Mouse (Mus musculus): ENCODE results near the gene Spop. TPM values are rescaled to one million over a fixed set of nuclear protein-coding genes. Genes with fewer than 3 reads are reported as not detected.

Spop gene
- 193 and 211 TPM in 2 replicates for polyA plus RNA-seq (2016; fragmentation: Nextera tagmentation; extraction: Ambion mirVana)

DNA sequence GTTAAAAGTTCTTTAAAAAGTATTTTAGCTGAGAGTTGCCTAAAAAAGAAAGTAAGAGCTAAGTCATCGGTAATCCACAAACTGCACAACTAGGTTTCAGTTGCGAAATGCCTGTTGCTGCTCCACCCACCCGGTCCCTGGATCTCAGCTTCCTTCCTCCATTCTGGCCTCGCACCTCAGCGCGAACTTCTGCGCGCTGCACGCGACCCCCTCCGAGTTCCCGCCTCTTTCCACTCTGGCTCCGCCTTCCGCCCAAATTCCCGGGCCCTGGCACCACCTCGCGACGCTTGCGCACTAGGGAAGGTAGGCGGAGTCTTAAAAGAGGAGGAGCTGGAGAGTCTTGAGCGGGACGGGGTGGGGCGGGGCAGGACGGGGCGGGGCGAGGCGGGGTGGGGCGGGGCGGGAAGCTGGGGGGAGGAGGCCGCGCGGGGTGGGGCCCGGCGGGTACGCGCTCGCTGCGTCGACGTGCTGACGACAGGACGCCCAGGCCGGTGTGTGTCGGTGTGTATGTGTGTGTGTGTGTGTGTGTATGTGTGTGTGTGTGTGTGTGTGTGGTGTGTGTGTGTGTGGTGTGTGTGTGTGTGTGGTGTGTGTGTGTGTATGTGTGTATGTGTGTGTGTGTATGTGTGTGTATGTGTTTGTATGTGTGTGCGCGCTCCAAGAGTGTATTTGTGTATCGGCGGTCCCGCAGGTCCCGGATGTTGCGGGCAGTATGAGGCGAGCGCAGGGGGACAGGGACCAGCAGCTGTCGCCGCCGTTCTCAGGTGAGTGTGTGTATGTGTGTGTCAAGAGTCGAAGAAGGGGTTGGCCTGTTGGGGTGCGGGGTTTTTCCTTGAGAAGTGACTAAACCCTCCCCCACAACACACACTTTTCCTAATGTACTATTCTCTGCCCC lies at the start of gene Spop:
Gene Spop (plus strand): TSS at position 440 of the 895 bp plus-strand sequence.
- Histone ChIP-seq H3K4me3 (replicated peaks) (peak within 1 kb of the TSS; percentile 59), H3K36me3 (replicated peaks) (no peaks in the 10 kb centered on the region; the same call in 1 of the 2 replicates), H3K4me1 (peaks cover 18% of the 10 kb centered on the region), H3K9ac (peak within 1 kb of the TSS; percentile 62), H3K9me3 (no peaks in the 10 kb centered on the region), H3K27ac (peak within 1 kb of the TSS; percentile 94), H3K4me2 (peak within 1 kb of the TSS; percentile 69), H3K27me3 (peaks cover 16% of the 10 kb centered on the region)
- 2% methylated on average over 48 of the region's 58 CpGs for WGBS
- peak; percentile 79 for ATAC-seq (ENCODE audit: low FRiP score)

DNA sequence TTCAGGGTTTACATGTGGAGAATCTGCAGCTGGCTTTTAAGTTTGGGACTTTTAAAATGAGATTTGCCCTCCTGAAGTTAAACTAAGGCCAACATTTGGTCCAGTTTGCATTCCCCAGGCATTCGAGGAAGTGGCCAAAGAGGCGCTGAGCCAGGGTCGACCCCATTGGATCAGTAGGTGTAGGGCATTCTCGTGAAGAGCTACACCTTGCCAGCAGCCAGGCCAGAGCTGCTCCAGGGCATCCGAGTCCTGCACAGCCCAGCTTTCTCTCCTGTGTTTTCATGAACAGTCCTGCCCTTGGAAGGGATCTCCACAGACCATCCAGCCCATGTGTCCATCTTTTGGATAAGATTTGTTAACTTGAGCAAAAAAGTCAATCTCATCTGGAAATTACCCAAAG lies 49.5 kb upstream of the Spop start:
- ATAC-seq (ENCODE audit: low FRiP score) = no peak
- no peaks in the 10 kb centered on the region for H3K27me3 ChIP-seq
- WGBS = 92% methylated on average over 5 of the region's 5 CpGs

DNA sequence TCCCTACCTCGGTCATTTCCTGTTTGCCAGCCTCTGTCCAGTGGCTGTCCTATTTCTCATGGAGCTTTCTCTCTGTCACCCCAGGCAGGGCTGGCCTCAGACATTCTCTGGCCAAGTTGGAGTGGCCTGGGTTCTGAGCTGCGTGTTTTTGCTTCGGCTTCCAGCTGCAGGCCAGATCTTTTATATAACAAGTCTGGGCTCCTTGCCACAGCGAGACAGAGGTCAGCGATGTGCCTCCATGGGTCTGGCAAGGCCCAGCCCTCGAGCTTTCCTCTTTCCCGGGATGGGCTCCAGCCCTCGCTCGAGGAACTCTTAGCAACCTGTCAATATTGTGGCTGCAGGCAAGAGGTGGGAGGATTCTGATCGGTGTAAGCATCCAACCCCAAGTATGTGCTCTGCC lies 48.3 kb upstream of the Spop start:
- Histone ChIP-seq H3K27ac (0 out of 2 replicates have a peak overlapping the region, but pooled peaks have one; percentile 0), H3K4me2 (no peak overlapping the region), H3K9me3 (no peaks in the 10 kb centered on the region), H3K36me3 (replicated peaks) (no peaks in the 10 kb centered on the region), H3K4me1 (no peaks in the 10 kb centered on the region), H3K27me3 (no peaks in the 10 kb centered on the region), H3K4me3 (replicated peaks) (no peak overlapping the region), H3K9ac (no peak overlapping the region)
- WGBS = 93% methylated on average over 10 of the region's 10 CpGs
- ATAC-seq (ENCODE audit: low FRiP score) = no peak

More for the DNA sequence above, 49.5 kb upstream of the Spop start:
- Histone ChIP-seq H3K9ac (no peak overlapping the region), H3K27ac (no peak overlapping the region), H3K4me3 (replicated peaks) (no peak overlapping the region), H3K4me2 (no peak overlapping the region), H3K36me3 (replicated peaks) (no peaks in the 10 kb centered on the region), H3K9me3 (no peaks in the 10 kb centered on the region), H3K4me1 (no peaks in the 10 kb centered on the region)

GRCm38 (mm10) chr11:95366280-95366897 lies 47.5 kb upstream of the Spop start:
- no peak overlapping the region for H3K4me3 ChIP-seq (replicated peaks)
- H3K27ac ChIP-seq = no peak overlapping the region
- no peaks in the 10 kb centered on the region for H3K36me3 ChIP-seq (replicated peaks)
- no peak overlapping the region for H3K9ac ChIP-seq
- WGBS = 85% methylated on average over 6 of the region's 6 CpGs
- H3K27me3 ChIP-seq = no peaks in the 10 kb centered on the region
- ATAC-seq (ENCODE audit: low FRiP score) = no peak
- no peak overlapping the region for H3K4me2 ChIP-seq
- no peaks in the 10 kb centered on the region for H3K9me3 ChIP-seq
- no peaks in the 10 kb centered on the region for H3K4me1 ChIP-seq

- Histone ChIP-seq H3K9me3 (no peaks in the 10 kb centered on the region), H3K4me1 (no peaks in the 10 kb centered on the region), H3K4me3 (replicated peaks) (no peak overlapping the region), H3K9ac (no peak overlapping the region), H3K36me3 (replicated peaks) (no peaks in the 10 kb centered on the region), H3K27me3 (no peaks in the 10 kb centered on the region), H3K27ac (no peak overlapping the region), H3K4me2 (no peak overlapping the region)
- no peak for ATAC-seq (ENCODE audit: low FRiP score)
- WGBS = 87% methylated on average over 8 of the region's 8 CpGs
These were observed 46.7 kb upstream of the Spop start for GRCm38 (mm10) chr11:95367011-95367735.

GRCm38 (mm10) chr11:95368231-95368823 lies 45.6 kb upstream of the Spop start:
- no peak overlapping the region for H3K4me2 ChIP-seq
- WGBS = 92% methylated on average over 8 of the region's 8 CpGs

DNA sequence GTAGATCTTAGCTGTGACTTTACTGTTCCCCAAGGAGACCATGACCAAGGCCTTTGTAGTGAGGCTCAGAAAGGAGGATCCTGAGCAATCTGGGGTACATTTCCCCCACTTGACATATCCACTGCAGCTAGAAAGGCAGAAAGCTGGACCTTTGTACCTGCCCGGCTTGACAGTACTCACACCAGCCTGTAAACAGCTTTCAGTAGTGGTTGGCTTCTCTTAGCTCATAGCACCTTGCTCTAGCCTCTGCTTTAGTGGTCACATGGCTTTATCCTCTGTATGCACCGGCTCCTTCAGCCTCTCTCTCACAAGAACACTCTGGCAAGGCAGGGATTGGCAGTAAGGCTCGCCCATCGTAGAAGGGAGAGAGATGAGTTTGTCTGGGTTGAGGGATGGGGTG lies 45.0 kb upstream of the Spop start:
- no peak for ATAC-seq (ENCODE audit: low FRiP score)
- Histone ChIP-seq H3K9me3 (no peaks in the 10 kb centered on the region), H3K4me1 (no peaks in the 10 kb centered on the region), H3K4me2 (no peak overlapping the region), H3K27me3 (no peaks in the 10 kb centered on the region), H3K27ac (no peak overlapping the region), H3K4me3 (replicated peaks) (no peak overlapping the region), H3K36me3 (replicated peaks) (peaks cover 5% of the 10 kb centered on the region; the same call in 1 of the 2 replicates), H3K9ac (0 out of 2 replicates have a peak overlapping the region, but pooled peaks have one; percentile 14)
- 87% methylated on average over 4 of the region's 4 CpGs for WGBS

More at GRCm38 (mm10) chr11:95368231-95368823, 45.6 kb upstream of the Spop start:
- no peak for ATAC-seq (ENCODE audit: low FRiP score)
- Histone ChIP-seq H3K9ac (no peak overlapping the region), H3K27ac (no peak overlapping the region), H3K9me3 (no peaks in the 10 kb centered on the region), H3K4me1 (no peaks in the 10 kb centered on the region), H3K27me3 (no peaks in the 10 kb centered on the region), H3K4me3 (replicated peaks) (no peak overlapping the region), H3K36me3 (replicated peaks) (peaks cover under 1% of the 10 kb centered on the region; the same call in 1 of the 2 replicates)

DNA sequence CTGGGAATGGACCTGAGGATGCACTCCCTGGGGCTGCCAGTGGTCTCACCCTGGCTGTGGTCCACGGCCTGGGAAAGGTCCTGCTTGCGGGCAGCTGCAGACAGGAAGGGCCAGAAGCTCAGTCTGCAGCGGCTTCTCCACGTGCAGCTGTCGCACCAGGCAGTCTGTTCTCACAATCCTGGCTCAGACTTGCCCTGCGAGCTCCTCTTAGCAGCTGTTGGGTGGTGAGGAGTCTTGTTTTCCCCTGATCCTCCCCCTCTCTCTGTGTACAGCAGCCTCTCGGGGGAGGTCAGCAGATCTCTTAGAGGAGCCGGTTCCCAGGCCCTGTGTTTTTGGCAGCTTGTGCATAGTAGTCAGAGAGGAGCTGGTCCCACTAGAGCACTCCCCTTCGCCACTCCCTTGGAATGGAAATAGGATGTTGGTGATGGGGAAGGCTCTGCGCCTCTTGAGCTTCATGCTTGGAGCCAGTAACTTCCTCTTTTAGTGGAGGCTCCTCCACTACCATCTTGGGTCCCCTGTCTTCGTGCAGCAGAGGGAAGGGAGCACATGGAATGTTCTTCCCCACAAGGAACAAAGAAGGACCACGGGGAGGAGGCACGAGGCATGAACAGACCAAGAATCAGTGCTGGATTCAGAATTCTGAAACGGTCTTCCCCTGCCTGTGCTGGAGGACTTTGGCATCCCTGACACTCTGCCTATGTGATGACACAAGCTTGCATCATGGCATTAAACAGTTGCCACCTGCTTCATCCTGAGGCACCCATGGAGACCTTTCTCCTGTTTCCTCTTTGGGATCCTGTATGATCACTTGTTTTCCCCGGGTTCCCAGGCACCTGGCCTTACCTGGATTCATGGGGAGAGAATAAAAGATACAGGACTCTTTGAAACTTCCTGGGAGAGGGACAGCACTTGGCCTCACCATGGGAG lies 43.7 kb upstream of the Spop start:
- H3K27ac ChIP-seq = no peak overlapping the region
- no peak for ATAC-seq (ENCODE audit: low FRiP score)
- no peak overlapping the region for H3K4me2 ChIP-seq
- peaks cover 5% of the 10 kb centered on the region; the same call in 1 of the 2 replicates for H3K36me3 ChIP-seq (replicated peaks)
- 81% methylated on average over 15 of the region's 15 CpGs for WGBS
- no peak overlapping the region for H3K9ac ChIP-seq
- no peak overlapping the region for H3K4me3 ChIP-seq (replicated peaks)
- H3K9me3 ChIP-seq = no peaks in the 10 kb centered on the region
- no peaks in the 10 kb centered on the region for H3K4me1 ChIP-seq
- no peaks in the 10 kb centered on the region for H3K27me3 ChIP-seq

DNA sequence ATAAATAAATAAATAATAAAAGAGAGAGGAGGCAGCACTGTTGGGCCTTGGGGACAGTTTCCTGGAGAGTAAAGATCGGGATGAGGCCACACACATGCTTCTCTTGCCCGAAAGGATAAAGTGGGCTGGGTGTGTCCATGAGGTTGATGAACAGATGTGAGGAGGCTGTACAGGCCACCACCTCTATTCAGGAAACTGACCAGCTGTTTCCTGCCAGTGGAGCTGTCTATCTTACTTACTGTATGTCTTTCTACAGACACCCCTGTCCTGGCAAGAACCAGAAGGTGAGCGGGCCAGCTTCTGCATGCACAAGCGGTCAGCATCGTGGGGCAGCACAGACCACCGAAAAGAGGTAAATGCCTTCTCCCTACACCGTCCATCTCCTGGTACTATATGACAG lies 42.7 kb upstream of the Spop start:
- Histone ChIP-seq H3K36me3 (replicated peaks) (peaks cover 7% of the 10 kb centered on the region; the same call in 1 of the 2 replicates), H3K27me3 (no peaks in the 10 kb centered on the region), H3K4me2 (no peak overlapping the region), H3K9me3 (no peaks in the 10 kb centered on the region), H3K4me3 (replicated peaks) (no peak overlapping the region), H3K9ac (no peak overlapping the region), H3K4me1 (no peaks in the 10 kb centered on the region), H3K27ac (no peak overlapping the region)
- ATAC-seq (ENCODE audit: low FRiP score) = no peak
- WGBS = 96% methylated on average over 7 of the region's 7 CpGs

DNA sequence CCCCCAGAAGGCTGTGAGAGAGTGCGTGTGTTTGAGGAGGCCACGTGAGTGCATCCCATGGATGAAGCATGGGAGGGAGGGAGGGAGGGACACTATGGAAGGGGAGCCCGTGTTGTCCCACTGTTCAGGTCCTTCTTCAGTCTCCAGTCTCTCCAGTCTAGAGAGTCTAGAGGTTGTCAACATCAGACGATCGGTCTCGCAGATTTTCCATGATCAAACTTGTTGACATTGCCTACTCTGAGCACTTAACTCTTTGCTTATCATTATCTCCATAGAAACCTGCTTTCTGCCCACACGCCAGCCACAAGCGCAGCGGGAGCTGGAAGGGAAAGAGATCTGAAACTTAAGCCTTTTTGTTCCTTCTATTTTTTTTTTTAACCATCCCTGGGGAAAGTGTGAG lies 35.0 kb upstream of the Spop start:
- ATAC-seq (ENCODE audit: low FRiP score) = no peak
- 83% methylated on average over 9 of the region's 9 CpGs for WGBS
- Histone ChIP-seq H3K27ac (no peak overlapping the region), H3K36me3 (replicated peaks) (peaks cover 2% of the 10 kb centered on the region), H3K9me3 (no peaks in the 10 kb centered on the region), H3K27me3 (no peaks in the 10 kb centered on the region), H3K4me1 (no peaks in the 10 kb centered on the region), H3K9ac (no peak overlapping the region), H3K4me3 (replicated peaks) (no peak overlapping the region), H3K4me2 (no peak overlapping the region)

DNA sequence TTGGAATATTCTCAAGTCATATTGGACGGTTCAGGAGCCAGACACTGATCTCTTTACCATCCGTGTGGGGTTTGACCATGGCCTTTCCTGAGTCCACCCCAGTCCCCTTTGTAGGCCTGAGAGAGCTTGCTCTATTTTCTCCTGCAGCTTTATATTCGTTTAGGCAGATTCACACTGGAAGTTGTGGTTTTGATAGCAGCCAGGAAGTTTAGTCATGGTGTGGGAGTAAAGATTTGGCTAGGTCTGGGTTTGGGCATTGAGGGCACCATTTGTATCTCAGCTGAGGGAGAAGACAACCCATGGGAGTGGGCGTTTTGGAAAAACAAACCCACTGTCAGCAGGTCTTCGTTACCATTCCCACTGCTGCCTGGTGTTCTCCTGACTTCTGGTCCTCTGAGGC lies 34.3 kb upstream of the Spop start:
- ATAC-seq (ENCODE audit: low FRiP score) = no peak
- no peak overlapping the region for H3K4me3 ChIP-seq (replicated peaks)
- 71% methylated on average over 5 of the region's 5 CpGs for WGBS

More for the DNA sequence above, 34.3 kb upstream of the Spop start:
- Histone ChIP-seq H3K4me1 (no peaks in the 10 kb centered on the region), H3K27ac (no peak overlapping the region), H3K9ac (no peak overlapping the region), H3K4me2 (no peak overlapping the region), H3K9me3 (no peaks in the 10 kb centered on the region), H3K36me3 (replicated peaks) (peaks cover 2% of the 10 kb centered on the region), H3K27me3 (no peaks in the 10 kb centered on the region)
